Mouse (Mus musculus) erythroblast, embryonic 14.5 days (primary cell): Measurements from ENCODE around the gene 6330409D20Rik.

Experiments
- GATA1 ChIP-seq: IDR thresholded peaks from 2 replicates; pipeline ENCODE4 v1.6.1; 2012; ENCODE audit warnings: low read length, inconsistent platforms, mixed read lengths
- TAL1 ChIP-seq: IDR thresholded peaks from 3 replicates; pipeline ENCODE4 v1.6.1; 2012; ENCODE audit warnings: low read length, inconsistent platforms, mixed read lengths

- no peak for TF ChIP-seq TAL1
- TF ChIP-seq GATA1, result no peak
Measured at GRCm38 (mm10) chr2:32771886-32772285, 31.1 kb upstream of the 6330409D20Rik start.
